Mouse (Mus musculus): Measurements from ENCODE around the gene Ppl. TPM values are rescaled to one million over a fixed set of nuclear protein-coding genes. Genes with fewer than 3 reads are reported as not detected.

The Ppl gene
- 1 to 10 TPM; 2.0 to 2.3 TPM for total RNA-seq (2021)
- long read RNA-seq, experiment 1, partial matches to known transcripts, result 0 of 1 reads
- long read RNA-seq, experiment 1, other reads (novel, unspliced or antisense), result 1 of 1 reads
- long read RNA-seq, experiment 2, result 0 reads

DNA sequence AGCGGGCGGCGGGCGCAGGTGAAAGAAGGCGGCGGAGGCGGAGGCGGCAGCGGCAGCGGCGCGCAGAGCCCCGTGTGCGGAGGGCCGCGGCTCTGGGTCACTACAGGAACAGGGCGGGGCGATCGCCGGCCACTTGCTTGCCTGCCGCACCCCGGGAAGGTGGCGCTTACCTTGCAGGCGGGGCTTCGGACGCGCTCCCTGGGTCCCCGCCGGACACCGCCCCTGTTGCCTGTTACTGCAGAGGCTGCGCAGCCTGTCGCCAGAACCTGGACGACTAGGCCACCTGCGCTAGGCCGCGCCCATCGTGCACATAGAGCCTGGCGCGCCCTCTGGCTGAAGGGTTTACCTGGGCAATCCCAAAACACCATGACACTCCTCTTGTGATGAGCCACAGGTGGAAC lies at the start of gene Ppl:
Gene Ppl, minus strand, starts transcription at position 21 of the 401 bp plus-strand sequence.
- DNase-seq, result peak; percentile 66

DNA sequence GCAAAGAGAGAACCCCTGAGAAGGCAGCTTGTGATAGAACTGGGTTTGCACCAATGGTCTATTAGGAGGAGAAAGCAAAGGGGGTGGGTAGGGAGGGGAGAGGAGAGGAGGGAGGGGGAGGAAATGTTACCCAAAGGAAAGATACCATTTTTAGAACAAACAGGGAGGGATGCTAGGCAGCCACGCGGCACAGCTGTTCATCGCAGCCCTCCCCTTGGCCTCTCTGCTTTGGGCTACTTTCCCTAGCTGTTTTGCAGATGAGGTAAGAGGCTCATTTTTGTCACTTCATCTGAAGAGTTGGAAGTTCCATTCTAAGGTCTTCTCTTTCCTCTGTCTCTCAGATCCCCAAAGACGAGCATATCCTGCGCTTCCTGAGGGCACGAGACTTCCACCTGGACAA lies 40.4 kb upstream of the Ppl start:
- DNase-seq, result no peak

DNA sequence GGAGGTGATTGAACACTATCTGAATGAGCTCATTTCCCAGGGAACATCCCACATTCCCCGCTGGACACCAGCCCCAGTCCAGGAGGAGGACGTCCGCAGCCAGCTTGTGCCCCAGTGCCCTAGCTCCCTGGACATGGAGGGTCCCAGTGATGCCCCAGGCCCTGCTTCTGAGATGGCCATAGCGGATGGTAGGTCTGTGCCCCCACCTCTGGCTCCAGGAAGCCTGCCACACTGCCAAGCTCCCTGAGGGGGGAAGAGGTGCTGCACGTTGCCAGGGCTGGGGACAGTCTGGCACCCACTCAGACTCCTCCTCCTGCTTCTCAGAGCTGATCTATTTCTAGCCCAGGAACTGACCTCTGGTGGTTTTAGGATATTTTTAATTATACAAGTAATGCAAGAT lies 36.6 kb upstream of the Ppl start:
- peak; percentile 52 for DNase-seq

DNA sequence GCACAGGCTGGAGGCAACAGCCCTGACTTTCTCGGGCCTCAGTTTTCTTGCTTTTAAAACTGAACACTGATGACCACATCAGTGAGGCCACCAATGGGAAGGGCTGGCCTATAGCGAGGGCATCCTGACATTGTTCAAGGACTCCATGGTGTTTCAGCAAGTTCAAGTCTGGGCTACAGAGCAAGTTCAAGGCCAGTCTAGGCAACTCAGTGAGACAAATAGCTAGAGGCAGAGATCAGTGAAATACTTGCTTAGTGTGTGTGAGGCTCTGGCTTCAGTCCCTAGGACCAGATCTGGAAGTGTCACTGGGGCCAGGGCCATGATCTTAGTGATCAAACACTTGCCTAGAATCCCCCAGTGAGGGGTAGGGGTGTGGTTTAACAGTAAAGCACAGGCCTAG lies 35.8 kb upstream of the Ppl start:
- no peak for DNase-seq

DNA sequence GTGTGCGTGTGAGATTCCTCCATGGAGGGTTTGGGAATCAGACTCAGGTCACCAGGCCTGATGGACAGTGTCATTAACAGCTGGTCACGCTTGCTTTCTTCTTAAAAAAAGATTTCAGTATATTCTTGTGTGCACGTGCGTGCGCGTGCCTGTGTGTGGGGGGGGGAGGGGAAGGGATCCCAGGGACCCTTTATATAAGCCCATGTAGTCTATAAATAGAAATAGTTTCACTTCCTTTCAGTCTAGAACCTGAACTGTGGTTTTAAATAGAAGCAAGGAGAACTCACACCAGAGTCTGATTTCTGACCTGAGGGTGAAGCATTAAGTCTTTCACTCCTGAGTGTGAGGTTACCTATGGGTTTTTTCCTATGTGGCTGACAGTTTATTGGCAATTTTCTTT lies 32.1 kb upstream of the Ppl start:
- no peak for DNase-seq

DNA sequence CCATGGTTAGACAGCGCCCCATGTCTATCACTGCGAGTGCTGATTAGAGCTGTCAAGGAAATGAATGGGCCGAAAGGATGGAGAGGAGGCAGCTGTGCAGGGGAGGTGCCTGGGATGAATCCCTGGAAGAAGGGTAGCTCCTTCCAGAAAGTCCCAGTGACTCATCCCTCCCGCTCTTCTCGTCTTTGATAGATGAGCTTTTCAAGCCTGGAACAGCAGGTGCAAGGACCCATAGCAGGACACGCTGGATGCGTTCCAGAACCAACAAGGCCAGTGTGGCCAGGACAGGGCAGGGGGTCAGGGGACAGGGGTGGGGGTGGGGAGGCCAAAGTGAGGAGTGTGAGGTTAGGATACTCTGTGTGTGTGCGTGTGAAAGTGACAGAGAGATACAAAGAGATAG lies 27.0 kb upstream of the Ppl start:
- peak; percentile 22 for DNase-seq

DNA sequence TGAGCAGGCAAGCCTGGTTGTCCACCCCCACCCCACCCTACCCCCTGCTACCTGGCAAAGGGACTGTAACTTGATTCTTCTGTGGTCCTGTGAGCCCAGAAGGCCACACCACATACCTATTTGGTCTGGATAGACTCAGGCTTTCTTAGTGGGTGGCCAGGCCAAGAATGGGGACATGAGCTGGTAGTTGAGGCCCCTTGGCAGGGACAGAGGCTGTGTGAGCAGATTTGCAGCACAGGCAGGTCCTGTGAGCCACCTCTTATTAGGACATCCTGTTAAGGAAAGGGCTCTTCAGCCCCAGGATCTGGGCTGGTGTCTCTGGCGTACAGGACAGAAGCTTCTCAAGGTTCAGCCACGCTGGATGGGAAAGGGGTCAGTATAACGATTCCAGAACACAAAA lies 24.9 kb upstream of the Ppl start:
- DNase-seq, result no peak

DNA sequence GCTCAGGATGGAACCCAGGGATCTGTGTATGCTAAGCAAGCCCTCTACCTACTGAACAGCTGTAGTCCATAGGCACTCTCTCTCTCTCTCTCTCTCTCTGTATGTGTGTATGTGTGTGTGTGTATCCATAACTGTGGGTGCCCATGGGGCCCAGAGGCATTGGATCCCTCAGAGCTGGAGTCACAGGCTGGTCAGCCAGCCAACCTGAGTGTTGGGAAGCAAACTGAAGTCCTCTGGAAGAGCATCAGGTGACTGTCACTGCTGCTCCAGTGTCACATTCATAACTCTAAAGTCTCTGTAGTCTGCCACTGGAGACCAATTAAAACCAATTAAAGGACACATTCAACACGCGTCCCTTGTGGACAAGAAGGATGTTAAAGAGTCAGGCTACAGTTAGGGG lies 24.3 kb upstream of the Ppl start:
- DNase-seq, result no peak

DNA sequence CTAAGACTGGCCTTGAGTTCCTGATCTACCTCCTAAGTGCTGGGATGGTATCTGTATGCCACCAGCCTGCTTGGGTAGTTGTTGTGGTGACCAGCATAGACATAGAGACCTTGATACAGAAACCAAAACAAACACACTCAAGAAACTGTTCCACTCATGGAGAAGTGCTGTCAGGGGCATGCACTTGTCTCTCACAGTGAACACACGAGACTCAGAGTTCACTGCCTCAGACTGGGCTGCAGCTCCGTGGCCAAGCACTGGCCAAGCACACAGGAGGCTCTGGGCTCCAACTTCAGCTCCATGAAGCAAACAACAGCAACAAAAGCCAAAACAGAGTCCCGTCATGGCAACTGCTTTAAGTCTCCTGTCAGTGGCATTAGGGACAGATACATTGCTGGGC lies 22.8 kb upstream of the Ppl start:
- no peak for DNase-seq

DNA sequence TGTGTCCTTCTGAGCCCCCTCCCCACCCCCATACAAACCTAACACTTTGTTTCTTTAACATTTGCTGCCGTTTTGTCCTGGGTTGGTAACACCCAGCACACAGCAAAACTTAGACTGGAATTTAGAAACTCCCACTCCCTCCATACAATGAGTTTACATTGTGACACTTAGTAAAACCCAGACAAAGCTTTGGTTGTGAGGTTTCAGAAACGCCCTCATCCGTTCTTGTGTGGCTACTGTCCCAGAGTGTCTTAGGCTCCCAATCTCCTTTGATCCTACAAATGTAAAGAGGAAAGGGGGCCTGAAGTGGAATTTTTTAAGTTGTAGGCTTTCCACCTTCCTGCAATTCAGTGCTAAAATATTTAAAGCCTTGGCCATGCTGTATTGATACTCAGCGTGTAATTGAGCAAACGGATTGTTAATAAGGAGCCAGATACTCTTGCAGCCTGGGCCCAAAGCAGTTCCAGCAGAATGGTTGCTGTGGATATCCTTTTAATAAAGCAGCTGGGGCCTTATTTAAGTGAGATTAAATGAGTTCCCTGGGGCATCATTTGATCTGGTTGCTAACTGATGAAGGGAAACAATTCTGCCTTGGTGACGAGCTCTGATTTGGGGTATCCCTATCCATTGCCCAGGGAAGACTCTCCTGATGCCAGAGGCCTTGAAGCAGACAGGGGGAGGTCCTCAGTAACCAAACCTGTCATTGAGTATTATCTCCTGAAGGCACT lies 21.2 kb upstream of the Ppl start:
- no peak for DNase-seq

DNA sequence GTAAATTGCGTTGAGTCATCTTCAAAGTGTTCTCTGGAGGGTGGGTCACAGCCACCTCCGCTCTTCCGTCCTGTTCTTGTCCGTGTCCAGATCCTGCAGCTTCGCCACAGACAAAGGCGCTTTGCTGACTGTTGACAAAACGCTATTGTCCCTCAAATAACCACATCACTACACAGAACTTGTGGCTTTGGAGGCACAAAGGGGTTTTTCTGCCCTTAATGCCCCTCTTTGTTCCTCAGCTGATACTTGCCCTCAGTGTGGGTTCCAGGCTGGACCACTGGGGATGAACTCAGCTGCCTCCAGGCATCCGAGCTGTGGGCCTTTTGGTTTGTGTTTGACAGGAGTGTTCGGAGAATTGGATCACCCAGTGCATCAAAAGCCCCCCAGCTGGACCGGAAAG lies 18.3 kb upstream of the Ppl start:
- DNase-seq, result no peak

DNA sequence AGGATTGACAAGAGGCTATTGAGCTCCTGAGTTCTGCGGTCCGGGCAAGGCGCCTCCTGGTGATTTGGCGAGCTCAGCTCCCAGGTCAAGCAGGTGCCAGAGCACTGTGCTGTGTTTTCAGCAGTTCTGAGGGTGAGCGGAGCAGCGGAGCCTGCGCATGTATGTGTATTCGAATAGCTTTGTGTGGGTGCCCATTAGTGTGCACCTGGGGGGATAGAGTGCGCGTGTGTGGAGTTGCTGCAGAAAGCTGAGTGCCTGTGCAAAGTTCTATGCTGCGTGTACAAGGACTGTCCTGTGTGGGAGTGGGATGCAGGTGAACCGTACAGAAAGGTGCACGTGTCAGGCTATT lies 14.8 kb upstream of the Ppl start, which contains the start of gene Sec14l5:
Gene Sec14l5, plus strand, starts transcription at position 73 of the 349 bp plus-strand sequence.
- DNase-seq, result no peak

DNA sequence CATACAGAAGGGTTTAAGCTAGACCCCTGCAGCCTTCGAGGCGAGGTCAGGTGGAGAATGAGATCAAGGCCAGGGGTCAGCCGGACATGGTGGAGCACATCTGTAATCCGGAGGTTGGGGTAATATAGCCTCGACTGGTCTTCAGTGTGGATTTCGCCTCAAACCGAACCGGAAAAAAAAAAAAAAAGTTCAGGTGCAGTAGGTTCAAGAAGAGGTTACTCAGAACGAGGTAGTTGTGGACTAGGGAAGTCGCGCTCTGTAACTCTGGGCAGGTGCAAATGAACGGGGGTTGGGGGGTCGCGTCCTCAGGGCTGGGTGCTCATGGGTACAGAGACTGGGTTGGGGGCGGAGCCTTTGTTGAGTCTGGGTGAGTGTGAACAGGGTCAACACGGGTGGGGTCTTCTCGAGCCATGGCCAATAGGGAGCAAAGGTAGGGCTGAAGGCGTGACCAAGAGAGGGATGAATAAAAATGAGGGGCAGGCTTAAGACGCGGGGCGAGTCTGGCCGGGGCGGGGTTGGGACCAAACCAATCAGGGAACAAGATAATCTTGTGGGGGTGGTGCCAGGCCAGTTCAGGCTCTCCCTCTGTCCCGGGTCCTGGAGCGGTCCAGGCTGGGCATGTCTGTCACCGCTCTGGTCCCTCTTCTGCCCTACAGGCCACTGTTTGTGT lies 14.3 kb upstream of the Ppl start:
- peak; percentile 84 for DNase-seq

DNA sequence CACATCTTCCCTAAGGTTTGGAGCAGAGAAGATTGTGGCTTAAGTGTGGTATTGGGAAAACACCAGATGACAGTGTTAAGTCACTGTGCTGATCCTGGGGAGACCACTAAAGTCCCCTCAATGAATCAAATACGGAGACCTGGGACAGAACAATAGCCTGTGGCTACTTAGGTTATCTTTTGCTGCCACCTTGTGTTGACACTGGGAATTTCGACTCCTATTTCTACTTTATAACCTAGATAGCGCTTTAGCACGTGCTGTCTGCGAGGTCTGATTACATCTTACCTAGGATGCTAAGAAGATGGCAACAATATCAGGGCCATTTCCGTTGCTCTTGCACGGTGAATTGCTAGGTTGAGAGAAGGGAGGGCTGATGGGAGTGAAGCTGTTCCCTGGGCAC lies 13.3 kb upstream of the Ppl start:
- peak; percentile 83 for DNase-seq

DNA sequence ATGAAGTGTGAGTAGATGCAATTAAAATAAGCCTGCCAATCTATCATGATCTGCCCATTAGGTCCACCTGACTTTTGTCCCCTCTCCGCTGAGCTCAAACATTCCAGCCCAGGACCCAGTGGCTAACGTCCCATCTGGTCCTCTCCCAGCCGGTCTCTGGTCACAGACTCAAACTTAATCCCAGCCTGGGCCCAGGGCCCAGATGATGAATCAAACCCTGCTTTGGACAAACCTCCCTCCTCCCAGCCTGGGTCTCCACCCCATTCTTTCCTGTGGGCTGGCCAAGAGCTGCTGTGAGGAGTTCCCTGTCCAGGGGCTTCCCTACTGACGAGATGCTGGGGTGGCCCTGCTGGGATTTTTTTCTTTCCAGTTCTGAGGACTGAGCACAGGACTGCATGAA lies 7.5 kb upstream of the Ppl start:
- peak; percentile 58 for DNase-seq

DNA sequence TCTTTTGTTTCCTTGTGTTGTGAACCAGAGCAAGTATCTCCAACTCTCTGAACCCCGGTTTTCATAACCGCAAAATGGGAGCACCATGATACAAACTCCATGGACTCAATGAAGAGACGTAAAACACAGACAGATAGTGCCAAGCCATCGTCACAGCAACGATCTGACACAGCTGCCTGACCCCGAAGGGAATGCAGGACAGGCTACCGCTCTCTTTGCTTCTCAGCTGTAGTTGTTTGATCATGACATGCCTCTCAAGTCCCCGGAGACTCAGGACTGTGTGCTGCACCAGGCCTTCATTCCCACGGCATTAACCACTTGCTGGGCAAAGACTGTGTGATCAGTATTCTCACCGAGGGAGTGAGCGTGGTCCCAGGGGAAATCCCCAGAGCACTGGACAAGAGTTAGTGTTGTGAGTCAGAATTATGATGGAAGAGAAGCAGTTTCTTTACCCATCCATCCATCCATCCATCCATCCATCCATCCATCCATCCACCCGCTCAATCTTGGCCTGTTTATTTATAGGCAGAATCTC lies 4.9 kb upstream of the Ppl start:
- no peak for DNase-seq

DNA sequence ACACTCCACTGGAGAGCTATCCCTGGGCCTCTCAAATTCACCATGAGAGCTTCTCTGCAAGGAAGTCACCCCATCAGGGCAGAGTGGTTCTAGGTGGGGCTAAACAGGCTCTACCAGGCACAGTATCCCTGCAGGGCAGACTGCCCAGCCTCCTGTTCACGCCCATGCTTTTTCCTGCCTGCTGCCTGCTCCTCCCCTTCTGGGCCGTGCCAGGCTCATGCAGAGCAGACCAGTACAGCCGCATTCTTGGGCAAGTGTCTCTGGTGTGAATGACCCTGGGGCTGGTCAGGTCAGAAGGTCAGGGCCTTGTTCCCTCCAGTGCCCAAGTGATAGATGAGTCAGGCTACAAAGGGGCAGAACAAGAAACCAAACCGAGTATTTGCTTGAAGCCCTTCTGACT lies 4.3 kb upstream of the Ppl start:
- DNase-seq, result peak; percentile 78

DNA sequence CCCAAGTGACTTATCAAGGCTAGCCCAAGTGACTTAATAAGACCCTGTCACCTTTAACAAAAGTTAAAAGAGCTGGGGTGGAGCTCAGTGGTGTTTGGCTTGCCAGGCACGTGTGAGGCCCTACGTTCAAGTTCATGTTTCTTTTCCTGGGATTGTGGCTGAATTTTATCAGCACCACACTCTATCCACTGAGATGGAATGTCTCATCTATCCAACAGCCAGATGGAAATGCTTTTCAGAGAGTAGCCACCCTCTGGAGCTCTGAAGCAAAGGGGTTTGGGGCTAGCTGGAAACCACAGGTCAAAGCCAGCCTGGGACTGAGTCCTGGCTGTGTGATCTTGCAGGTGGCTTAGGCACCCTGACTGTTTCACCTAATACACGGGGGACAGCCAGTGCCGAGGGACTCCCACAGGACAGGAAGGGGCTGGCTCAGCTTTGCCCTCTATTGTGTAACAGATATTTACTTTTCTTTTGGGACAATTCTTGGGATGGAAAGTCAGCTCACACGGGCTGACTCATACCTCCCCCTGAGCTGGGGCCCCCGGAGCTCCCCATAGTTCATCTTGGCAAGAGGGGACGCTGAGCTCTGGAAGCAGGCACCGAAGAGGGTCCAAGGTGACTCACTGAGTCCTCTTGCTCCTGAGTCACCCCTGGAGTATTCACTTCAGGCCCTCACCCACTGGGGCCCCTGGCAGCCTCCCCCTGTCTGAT lies 3.5 kb upstream of the Ppl start:
- DNase-seq, result peak; percentile 34

DNA sequence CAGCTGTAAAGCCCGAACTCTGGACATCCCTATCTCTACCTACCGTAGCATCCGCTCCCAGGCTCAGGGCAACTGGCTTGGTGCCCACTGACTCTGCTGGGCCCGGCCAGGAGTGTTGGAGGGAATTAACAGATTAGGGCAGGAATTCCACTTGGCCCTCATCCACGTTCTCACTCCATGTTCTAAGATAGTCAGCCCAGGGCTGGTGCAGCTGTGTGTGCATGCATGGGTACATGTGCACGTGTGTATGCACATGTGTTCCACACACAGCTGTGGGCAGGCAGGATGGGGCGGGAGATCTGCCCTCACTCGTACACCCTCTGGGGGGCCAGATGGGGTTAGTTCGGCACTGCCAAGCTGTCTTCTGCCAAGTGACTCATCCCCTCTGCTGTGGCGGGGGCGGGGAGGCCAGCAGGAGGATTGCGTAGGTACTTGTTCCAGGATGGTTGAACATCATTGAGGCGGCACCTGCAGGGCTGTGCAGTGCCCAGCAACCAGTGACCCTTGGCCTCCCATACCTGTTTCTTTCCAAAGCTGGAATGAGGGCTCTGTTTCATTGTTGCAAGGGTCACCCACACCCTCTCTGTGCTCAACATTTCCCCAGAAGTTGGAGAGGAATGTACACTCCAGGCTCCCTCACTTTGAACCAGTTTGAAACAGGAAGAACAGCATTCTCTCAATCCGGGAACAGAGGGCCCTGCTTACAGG lies 2.6 kb upstream of the Ppl start:
- peak; percentile 72 for DNase-seq

DNA sequence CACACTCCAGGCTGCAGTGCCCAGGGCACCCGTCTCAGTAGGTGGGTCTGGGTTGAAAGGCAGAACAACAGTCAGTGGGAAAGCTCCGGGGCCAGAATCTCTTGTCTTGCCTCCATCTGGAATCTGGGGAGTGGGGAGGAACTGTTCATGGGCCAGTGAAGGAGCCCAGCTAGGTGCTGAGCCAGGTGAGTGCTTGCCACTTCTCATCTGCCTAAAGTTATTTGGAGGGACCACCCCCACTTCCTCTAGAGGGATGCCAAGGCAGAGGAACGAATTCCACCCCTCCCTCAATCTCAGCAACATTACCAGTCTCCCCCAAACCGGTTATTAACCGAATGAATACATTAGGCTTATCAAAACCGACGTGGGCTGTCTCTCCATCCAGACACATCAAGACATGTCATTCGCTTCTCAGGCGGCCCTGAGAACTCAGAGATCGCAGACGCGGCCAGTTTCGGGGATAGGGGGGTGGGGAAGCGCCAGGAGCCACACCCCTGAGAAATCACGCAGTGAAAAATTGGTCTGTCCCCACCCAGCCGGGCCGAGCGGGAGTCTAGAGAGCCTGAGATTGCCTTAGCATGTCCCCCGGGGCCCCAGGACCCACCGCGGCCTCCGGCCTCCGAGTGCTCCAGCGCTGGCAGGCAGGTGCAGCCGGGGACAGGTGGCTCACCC lies 834 bp downstream of the Ppl start:
- no peak for DNase-seq

DNA sequence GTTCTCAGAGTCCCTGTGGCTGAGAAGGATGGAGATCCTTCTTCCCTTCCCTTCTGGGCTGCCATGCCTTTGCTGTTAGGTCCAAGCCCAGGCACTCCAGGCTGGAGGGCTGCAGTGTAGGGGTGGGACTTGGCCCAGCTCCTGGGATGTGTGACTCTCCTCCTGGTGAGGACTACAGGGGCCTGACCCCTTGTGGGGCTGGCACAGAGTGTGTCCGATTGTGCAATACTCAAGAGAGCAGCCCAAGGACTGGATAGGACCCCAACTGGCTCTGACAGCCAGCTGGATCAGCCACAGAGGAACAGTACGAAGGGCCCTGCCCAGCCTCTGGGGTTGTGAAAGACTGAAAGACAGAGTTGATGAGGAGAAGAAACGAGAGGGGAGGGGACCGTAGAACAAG lies 1.5 kb downstream of the Ppl start:
- peak; percentile 76 for DNase-seq

DNA sequence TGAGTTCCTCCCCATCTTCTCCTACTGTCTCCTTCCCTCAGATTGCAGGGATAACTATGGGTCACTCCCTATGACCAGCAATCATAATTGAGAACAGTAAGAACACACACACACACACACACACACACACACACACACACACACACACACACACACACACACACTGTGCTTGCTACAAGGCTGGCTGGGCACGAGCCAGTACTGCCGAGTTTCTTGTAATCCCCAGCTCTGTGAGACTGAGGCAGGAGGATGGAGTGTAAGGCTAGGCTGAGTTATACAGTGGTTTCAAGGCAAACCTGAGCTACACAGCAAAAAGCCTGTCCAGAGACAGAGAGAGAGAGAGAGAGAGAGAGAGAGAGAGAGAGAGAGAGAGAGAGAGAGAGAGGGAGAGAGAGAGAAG lies 2.0 kb downstream of the Ppl start:
- no peak for DNase-seq
